ENCODE assay signal across 29 mouse cellular contexts in genomic region chr16:97733599-97733998, GRCm38 (mm10). TPM values are rescaled to one million over a fixed set of nuclear protein-coding genes. Genes with fewer than 3 reads are reported as not detected.
"Had no signal": no experiment of that assay in that cellular context is flagged by ENCODE, and none has a peak within 500 bp of the region (broad histone marks: within the 10 kb centered on the region; RNA-seq: fewer than 3 reads in every experiment).

No protein-coding gene starts in this region.

- H3K36me3 ChIP-seq: heart, embryonic 13.5 days; heart, embryonic 15.5 days; hindbrain, embryonic 13.5 days; hindbrain, embryonic 15.5 days; kidney, embryonic 15.5 days; limb, embryonic 10.5 days; limb, embryonic 12.5 days; liver, embryonic 13.5 days; liver, embryonic 15.5 days had no signal

- H3K27ac ChIP-seq: heart, adult 2 months; heart, embryonic 13.5 days; heart, embryonic 15.5 days; hindbrain, embryonic 13.5 days; hindbrain, embryonic 15.5 days; hindbrain, postnatal 0 days; kidney, embryonic 15.5 days; kidney, postnatal 0 days; left cerebral cortex, adult 2 months; limb, embryonic 10.5 days; limb, embryonic 12.5 days; liver, embryonic 13.5 days; liver, embryonic 15.5 days had no signal

- H3K9ac ChIP-seq: heart, embryonic 13.5 days; heart, embryonic 15.5 days; hindbrain, embryonic 13.5 days; hindbrain, embryonic 15.5 days; kidney, embryonic 15.5 days; limb, embryonic 12.5 days; liver, embryonic 13.5 days; liver, embryonic 15.5 days had no signal

- H3K27me3 ChIP-seq: heart, embryonic 13.5 days; heart, embryonic 15.5 days; hindbrain, embryonic 13.5 days; hindbrain, embryonic 15.5 days; kidney, embryonic 15.5 days; limb, embryonic 12.5 days; liver, embryonic 13.5 days; liver, embryonic 15.5 days had no signal

- ATAC-seq: hindbrain, postnatal 0 days had no signal

- H3K4me1 ChIP-seq: heart, embryonic 13.5 days; heart, embryonic 15.5 days; hindbrain, embryonic 13.5 days; hindbrain, embryonic 15.5 days; kidney, embryonic 15.5 days; limb, embryonic 12.5 days; liver, embryonic 13.5 days; liver, embryonic 15.5 days had no signal

- H3K4me2 ChIP-seq: heart, embryonic 11.5 days; heart, embryonic 13.5 days; heart, embryonic 15.5 days; hindbrain, embryonic 13.5 days; hindbrain, embryonic 15.5 days; kidney, embryonic 15.5 days; limb, embryonic 12.5 days; liver, embryonic 11.5 days; liver, embryonic 13.5 days; liver, embryonic 15.5 days had no signal

- H3K9me3 ChIP-seq: heart, embryonic 13.5 days; heart, embryonic 15.5 days; hindbrain, embryonic 13.5 days; hindbrain, embryonic 15.5 days; kidney, embryonic 15.5 days; limb, embryonic 10.5 days; limb, embryonic 12.5 days; liver, embryonic 13.5 days; liver, embryonic 15.5 days had no signal

- DNase-seq: gastrocnemius, postnatal 14 days; gastrocnemius, postnatal 36 days; heart, adult 11 months; heart, adult 2 months; heart, postnatal 14 days; heart, postnatal 36 days; kidney, adult 11 months; kidney, adult 2 months; kidney, adult 9 months; kidney, postnatal 14 days; kidney, postnatal 36 days; layer of hippocampus, adult 9-11 months; liver; liver, embryonic 13.5 days had no signal

- H3K4me3 ChIP-seq: heart, adult 2 months; heart, embryonic 13.5 days; heart, embryonic 15.5 days; hindbrain, embryonic 13.5 days; hindbrain, embryonic 15.5 days; kidney, embryonic 15.5 days; left cerebral cortex, adult 2 months; limb, embryonic 10.5 days; limb, embryonic 12.5 days; liver, embryonic 13.5 days; liver, embryonic 15.5 days had no signal

RNA-seq across cellular contexts. Expression of gene Ripk4, which starts 30.0 kb away (rescaled TPM):
- total RNA-seq: gastrocnemius, adult 18-20 months; gastrocnemius, postnatal 14 days; gastrocnemius, postnatal 36 days; hematopoietic stem cell, adult 5-6 weeks had no signal
